Mouse (Mus musculus) layer of hippocampus, adult 11-12 months (tissue): Measurements from ENCODE around the gene Gpat3.

Source experiments
- DNase-seq: peaks from one replicate; pipeline ENCODE4 v3.0.0; 2022; ENCODE audit warnings: low spot score

Gene Gpat3

DNA sequence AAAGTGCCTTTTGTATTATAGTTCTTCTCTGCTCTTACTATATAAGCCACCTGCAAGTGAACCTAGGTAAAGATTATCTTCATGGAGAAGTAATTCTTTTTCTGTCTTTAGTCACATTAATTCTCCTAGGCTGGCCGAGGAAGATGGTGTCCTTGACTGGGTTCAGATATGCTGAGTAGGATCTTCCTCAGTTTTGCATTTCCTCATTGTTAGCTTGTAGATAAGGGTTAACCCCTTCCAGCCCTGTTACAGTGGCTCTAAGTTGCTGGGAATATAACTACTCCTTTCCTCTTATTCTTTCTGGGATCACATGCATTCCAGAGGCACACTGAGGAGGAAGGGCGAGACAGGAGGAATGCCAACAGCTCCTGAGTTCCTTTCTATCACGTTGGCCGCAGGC lies 15.6 kb downstream of the Gpat3 start:
- no peak for DNase-seq

DNA sequence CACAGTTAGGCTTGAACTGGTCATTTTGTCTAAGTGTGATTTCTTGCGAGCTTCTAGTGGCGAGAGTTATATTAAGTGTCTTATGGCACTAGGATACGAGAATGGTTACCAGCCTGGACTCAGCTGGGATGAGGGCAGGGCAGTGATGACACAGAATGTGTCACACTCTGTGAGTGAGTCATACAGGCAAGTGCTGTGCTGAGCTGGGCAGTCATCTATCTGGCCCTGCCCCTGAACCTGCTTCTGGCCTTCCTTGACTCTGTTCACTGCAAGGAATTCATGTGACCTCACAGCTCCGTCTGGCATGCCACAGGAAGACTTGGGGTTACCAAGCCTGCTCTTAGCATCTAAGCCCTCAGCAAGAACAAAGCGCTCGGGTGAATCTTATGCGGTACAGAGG lies 16.3 kb downstream of the Gpat3 start:
- no peak for DNase-seq

DNA sequence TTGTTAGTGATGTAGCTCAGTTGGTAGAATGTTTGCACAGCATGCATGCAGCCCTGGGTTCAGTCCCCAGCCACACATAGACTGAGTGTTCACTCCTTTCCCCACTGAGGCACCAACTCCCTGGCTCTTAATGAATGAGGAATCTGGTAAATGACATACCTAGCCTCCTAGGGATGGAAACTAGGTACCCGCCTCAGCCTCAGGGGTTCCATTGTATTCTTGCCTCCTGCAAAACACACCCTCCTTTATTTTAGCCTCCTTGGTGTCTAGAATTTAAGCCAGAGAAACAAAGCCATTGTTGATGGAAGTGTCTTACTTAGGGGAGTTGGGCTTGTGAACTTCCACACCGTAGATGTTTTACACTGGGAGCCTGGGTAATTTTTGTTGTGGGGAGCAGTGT lies 17.6 kb downstream of the Gpat3 start:
- DNase-seq = no peak

DNA sequence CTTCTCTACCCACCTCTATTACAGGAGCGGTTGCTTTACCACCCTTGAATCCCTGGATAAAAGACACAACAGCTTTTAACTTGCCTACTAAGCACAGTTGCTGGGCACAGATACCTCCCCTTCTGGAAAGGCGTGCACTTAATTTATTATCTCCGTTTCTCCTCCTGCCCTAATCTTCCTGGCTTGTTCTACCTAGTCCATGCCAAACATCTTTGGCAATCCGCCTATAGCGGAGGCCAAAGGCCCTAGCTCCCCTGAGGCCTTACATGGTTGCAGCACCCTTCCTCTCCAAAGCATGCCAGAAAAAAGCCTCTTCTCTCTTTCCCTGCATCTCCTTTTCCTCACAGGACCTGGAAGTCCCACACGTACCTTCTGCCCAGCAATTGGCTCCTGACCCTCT lies 18.9 kb downstream of the Gpat3 start:
- DNase-seq = no peak

DNA sequence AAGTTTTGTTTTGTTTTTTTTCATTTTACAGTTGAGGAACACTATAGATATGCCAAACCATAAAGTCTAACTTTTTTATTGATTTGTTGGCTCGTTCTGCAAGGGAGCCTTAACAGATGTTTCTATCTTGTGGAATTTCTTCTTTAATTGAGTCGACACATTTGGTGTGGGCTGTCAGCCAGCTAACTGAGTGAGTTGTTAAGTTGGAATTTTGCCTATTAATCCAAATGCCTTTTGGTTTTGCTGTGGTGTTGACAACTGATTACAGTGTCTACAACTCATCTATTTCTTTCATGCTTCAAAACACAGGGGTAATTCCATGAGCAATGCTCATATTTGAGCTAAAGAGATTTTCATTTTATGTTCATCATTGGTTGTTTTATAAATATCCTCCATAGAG lies 20.7 kb downstream of the Gpat3 start:
- DNase-seq = peak; percentile 37

DNA sequence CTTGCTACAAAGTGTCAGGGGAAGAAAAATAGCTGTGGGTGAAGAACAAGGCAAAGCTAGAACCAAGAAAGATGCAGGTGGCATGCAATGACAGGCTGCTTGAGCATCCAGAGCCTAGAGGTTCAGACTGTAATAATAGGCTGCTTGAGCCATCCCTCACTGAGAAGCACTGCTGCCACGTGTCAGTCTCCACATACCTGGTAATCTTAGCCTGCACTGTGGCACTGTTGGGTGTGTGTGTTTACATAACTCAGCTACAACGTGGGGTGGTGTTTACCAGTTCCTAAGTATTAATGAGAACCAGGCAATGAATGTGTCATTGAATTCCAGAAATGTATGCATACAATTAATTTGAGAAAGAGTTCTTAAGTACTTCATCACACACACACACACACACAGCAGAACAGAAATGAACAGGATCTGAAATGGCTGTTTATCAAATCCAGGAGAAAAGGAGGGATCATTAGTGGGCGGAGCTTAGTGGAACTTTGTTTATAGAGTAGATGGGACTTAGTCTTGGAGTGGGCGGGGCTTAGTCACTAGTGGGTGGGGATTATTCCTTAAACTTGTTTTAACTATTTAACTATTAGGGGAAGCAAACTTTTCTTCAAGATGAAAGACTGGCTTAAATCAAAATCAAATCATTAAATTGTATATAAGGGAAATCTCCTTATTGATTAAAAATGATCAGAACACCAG lies 23.8 kb downstream of the Gpat3 start:
- DNase-seq = no peak

DNA sequence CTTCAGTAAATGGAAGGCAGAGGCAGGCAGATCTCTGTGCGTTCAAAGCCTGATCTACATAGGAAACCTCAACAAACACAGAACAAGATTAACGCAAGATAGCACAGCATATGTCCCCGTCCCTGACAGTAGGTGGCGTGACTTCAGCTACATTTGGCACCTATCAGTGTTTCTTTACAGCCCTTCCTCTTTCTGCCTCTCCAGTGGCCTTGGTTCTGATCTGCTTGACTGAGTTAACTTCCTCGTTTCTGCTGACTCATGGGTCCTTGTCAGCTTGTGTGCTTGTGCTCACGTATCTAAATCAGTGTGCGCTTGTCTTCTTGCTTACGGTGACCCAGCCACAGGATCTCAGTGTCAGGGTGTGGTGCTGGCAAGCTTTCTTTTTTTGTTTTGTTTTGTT lies 26.5 kb downstream of the Gpat3 start:
- no peak for DNase-seq

DNA sequence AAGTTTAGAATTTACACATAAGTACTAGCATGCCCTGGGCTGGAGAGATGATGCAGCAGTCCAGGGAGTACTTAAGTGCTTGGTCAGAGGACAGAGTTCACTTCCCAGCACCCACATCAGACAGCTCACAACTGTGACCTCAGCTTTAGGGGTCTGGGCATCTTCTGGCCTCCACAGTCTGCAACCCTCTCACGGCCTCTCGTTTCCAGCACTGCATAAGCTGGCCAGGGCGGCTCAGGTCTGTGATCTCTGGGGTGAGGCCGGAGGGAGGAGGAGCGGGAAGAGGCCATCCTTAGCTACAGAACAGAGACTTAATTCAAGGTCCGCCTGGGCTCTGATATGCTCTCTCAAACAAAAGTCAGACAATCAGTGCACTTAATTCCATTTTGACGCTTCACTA lies 29.2 kb downstream of the Gpat3 start:
- no peak for DNase-seq

DNA sequence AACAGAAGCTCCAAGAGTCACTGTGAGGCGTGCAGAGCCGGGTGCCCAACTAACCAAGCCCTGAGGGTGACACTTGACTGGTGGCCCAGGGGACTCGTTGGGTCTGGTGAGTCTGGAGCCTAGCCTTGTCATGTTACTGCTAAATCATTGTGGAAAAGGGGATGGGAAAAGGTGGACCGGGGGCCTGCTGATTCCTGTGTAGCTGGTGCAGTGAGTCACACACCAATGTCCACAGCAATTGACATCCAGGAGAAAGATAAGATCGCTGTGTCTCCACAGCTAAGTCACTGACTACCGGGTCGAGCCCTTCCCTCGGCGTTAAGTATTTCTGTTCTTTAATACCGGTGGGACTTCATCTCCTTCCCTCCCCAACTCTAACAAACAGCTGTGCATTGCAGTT lies 29.7 kb downstream of the Gpat3 start:
- no peak for DNase-seq

DNA sequence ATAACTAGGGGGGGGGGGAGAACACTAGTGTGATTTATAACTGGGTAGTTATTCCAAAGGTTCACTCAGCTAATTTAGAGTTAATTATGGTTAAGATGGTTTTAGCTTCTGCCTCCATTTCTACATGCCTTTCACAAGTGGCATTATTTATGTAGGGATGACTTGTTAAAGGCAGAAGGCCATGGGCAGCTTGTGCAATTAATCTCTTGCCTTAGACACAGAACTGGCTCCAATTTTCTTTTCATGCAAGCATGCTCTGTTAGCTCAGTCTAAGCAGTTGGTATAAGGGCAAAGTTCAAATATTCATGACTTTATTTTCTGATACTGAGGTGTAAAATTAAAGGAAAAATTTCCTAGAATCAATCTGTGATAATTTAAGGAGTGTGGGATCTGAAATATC lies 31.5 kb downstream of the Gpat3 start:
- no peak for DNase-seq

DNA sequence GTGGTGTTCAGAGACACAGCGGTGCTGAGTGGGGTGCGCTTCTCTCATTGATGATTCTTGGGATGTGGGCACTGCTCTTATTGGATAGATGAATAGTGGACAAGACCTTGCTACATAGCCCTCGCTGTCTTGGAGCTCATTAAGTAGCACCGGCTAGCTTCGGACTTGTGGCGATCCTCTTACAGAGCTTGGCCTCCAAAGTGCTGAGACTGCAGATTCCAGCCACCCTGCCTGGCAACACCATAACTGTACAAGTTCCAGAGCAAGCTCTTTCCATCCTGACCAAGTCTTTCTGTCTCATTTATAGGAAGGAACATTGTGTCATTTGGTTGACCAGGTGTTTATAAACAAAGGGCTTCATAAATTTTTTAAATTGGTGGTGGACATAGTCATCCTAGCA lies 39.7 kb downstream of the Gpat3 start:
- DNase-seq = no peak

DNA sequence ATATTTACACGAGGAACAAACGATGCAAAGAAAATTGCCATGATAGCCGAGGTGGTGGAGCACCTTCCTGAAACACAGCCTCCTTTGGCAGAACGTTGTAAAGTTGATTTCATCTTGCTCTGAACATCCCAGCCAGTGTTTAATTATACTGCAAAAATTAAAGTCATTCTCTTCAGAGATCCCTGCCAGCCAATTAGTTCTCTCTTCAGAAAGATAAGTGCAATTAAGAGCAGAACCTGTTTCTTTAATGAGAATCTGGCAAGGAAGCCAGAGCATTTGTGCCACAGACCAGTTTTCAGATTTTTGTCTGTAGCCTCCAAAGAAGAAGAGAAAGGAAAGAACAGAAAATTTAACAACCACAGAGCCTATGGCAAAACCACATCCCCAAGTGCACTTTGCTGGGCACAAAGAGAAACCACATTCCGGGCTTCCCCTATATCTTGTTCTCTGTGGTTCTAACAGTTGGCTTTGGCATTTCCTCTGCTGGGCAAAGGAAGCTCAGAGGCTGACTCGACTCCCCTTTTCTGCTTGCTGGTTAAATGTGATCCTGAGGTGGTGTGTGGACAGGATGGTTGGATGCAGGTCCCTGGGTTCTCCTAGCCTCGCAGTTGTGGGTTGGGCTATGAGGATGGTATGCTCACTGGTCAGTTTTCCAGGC lies 40.9 kb downstream of the Gpat3 start:
- no peak for DNase-seq

DNA sequence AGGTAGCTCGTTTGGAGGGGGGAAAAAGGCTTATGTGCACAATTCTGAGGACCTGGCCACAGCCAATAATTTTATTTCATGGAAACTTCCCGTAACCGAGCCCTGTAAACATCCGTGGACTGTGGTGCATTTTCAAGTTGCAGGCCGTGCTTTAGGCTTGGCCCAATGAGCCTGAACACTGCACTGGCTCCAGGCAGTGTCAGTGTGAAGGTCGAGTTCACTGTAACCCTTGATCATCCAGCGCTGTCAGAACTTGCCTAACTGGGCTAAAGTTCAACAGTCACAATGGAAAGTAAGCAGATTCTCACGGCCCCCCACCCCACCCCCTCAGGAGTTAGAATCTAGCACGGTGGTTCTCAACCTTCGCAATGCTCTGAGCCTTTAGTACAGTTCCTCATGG lies 50.7 kb downstream of the Gpat3 start:
- DNase-seq = no peak

DNA sequence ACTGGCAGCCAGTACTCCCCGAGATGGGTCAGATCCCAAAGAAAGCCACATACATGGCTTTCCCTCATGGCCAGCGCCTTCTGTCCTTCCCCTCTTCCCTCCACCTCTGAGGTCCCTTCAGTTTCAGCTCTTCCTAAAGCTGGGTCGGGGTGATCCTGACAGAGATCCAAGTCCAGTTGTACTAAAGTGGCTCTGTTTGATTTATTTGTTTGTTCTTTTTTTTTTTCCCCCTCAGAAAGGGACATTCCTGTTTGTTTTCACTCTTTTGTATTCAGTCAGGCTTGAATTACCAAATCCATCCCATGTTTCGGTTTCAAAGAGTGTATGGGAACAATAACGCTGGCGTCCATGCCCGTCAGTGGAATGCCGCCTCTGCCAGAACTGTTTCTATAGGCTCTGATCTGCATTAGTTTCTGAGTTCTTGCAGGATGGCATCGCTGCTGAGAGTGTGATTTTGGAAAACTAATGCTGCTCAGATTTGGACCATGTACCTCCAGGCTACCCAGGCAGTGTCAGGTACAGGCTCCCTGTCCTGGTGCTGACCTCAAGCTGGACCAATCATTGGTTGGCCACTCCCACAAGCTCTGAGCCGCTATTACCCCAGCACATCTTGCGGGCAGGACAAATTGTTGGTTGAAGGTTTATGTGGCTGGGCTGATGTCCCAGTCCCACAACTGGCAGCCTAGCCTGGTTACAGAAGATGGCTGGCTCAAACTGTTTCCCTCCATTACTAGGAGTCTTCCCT lies 54.4 kb downstream of the Gpat3 start:
- no peak for DNase-seq

DNA sequence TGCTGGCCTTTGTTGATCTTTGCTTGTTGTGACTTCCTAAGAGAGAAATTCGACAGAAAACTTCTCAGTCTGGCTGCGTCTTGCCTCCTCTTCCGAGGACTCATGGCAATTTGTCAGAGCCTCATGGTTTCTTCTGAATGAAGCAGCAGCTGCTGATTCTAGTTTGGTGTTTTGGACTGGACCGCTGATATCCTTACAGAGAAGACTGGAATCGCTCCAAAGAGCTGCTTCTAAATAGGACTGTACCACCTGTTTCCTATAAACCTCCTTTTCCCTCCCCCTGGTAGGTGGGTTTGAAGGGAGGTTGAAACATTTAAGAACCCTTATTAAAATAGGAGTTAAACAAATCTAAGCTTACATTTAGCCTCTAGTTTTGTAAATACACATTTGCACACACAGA lies 55.5 kb downstream of the Gpat3 start:
- DNase-seq = no peak

DNA sequence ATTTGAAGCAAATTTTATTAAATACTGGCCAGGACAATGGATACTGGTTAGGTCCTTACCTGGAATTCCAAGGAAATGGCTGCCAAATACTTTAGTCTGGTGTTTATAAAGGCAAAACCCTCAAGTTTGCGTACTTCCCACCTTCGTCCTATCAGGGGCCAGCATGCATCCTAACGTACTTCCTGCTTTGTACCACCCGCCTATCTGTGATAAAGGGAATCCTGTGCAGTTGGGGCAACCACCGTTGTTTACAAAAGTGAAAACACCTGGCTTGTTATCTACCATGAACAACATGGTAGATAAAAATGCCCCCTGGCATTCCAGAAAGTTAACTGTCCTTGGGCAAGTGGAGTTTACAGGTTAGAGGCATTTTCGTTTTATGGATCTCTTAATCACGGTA lies 63.0 kb downstream of the Gpat3 start:
- DNase-seq = no peak

DNA sequence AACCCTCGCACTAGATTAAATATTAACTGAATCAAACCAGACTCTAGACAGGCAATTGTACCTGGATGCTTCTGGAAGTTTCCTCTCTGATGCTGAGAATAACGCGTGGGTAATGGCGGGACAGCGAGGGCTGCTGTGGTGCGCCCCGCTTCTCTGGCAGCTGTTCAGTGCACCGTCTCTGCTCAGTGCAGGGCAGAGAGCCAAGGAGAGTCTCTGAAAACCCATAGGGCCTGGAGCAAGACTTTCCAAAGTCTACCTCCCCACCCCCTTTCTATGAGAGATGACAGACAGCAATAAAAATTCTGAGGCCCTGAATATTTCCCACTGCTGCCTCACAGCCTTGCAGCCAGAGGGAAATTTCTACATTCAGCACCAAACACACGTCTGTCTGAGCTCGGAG lies 63.4 kb downstream of the Gpat3 start:
- no peak for DNase-seq

DNA sequence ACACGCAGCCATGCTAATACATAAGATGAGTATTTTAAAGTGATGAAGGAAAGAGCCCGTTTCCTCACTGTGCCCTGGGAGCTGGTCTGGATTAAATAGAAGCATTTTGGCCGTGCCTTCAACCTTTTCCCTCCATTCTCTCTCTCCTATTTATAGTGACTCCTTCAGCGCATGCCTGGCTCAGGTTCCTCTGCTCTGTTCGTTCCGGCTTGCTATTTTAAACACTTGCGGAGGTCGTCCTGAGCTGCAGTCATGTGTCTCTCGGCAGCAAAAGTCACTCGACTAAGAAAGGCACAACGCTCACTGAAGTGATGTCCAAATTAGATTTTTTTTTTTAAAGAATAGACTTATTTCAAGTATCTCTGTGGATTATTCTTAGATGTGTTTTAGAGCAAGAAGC lies 64.2 kb downstream of the Gpat3 start:
- no peak for DNase-seq

DNA sequence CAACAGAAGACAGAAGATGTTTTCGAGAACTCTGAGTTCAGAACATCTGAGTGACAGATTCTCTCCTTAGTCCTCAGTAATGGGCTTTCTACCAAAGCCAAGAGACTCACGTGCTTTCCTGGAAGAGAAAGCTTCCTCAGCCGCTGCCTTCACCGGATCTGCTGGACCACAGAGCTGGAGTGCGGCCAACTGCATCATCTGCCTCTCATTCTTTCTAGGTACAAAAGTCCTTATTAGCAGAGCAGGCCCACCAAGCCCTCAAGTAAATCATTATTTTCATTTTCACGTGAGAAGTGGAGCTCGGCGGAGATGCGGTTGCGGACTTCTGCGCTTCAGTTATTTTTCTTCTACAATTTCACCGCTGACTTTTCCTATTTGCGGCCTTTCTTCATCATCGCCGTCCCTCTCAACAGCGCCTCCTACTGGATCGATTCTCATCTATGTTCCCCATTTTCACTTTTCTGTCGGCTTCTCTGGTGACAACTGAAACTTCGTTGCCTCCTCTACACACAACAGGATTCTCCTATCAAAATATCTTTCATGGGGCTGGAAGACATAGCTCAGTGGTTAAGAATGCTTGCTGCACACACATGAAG lies 66.1 kb downstream of the Gpat3 start:
- no peak for DNase-seq

DNA sequence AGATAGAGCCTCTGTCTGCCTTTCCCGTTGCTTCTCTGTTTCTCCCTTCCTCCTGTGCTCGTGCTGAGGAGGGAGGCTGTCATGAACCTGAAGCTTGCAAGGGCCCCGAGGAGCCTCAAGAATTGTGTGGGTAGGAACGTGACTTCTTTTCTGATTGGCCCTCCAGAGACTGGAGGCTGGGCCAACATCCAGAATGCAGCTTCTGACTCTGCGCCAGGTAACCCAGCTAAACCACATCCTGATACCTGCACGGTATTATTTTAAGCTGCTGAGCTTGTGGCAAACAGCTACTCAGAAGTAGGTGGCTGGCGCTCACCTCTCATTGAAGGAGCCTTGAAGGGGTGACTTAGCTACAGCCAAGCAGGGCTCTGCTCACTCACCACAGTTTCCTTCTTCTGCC lies 66.9 kb downstream of the Gpat3 start:
- no peak for DNase-seq

DNA sequence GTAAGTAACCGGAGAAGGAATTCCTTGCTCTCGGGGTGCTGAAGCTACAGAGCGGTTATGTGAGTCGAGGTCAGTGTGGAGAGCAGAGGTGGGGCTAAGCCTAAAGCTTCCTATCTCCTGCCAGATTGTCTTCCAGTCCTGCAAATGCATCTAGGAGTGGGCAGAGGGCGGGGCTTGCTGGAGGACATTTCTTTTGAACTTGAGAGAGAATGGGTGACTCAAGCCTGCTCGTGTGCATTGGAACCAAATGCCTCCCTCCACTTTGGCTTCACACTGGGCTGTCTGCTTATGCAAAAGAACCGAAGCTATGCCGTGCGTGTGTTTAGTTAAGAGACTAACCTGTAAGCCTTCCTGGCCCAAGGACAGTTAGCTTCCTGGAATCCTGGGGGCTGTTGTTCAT lies 67.8 kb downstream of the Gpat3 start:
- DNase-seq = no peak

DNA sequence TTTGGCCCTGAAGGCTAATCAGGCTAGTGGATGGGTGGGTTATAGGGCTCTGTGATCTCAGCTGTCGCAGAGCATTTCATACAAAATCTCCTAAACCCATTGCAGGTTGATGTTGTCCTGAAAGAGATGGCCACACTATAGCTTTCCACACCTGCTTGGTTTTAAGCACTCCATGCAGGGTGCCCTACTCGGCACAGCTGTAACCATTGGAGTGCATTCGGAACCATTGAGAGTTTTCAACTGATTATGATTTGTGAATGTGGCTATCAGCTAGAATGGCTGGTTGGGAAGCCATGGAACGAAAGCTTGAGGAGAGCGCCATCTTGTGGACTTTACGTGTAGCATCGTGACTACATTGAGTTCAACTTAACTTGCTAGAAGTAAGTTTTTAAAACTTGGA lies 69.5 kb downstream of the Gpat3 start:
- DNase-seq = peak; percentile 47

DNA sequence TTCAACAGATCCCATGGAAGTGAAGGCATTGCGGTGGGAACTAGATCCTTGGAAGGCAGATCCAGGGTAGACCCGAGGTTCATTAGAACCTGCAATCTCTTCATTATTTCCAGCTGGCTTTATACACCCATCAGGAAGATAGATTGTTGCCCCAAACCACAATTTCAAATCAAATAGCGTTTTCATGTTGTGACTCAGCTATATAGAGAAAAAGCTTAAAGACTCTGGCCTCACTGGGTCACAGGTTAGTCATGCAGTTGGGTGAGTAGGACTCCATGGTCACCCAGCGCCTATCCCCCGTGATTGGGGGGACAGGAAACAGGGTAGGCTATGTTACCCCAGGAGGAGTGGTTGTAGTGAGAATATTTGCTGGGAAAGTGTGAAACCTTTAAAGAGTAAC lies 69.9 kb downstream of the Gpat3 start:
- DNase-seq = no peak
